Mouse (Mus musculus) lung, postnatal 0 days (tissue): ENCODE measurements at regions not wholly inside any gene's neighbourhood (a gene's known extent, or its start where the extent isn't known, plus 50 kb on each side); places are given as distances from the start of the nearest gene placed in this dataset.

ENCODE experiments used
- CTCF ChIP-seq: IDR thresholded peaks from 2 replicates; pipeline ENCODE4 v1.5.1; 2016; ENCODE audit warnings: antibody characterized with exemption, mild to moderate bottlenecking
- EP300 ChIP-seq: IDR thresholded peaks from 2 replicates; pipeline ENCODE4 v1.6.1; 2016; ENCODE audit warnings: antibody characterized with exemption, mild to moderate bottlenecking, control low read depth

DNA sequence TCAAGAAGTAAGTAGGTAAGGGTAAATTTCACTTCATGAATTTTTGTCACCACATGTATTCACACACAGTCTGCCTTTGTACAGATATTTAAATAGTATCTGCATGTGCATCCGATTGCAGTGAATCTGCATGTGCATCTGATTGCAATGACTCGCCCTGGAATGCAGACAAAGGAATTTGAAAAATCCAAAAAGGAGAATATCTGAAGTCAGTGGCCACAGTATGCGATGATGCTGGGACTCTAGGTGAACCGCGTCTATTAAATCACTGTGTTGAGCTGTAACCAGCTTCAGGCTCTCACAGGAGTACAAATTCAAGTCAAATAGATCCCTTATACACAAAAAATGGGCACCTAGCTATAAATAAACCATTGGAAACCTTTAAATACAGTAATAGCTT, 53.0 kb upstream of the Ccn1 start:
- TF ChIP-seq EP300 (0 out of 2 replicates have a peak, but pooled peaks have one; percentile 3), CTCF (no peak)
